Mouse (Mus musculus): ENCODE measurements around the gene Ell2.

Ell2 gene

GRCm38 (mm10) chr13:75807969-75808368 lies 101.4 kb downstream of the Ell2 start:
- in situ Hi-C loops (cut with MseI, MboI): loop anchor here in 1 of 2 experiments (10.0 kb wide), 1 partner anchor 67 kb away; no protein-coding TSS in a partner anchor

GRCm38 (mm10) chr13:75809957-75810356 lies 103.4 kb downstream of the Ell2 start:
- in situ Hi-C loops (cut with MseI, MboI): loop anchor here in 1 of 2 experiments (10.0 kb wide), 1 partner anchor 65 kb away; no protein-coding TSS in a partner anchor

- in situ Hi-C loops (cut with MseI, MboI): no loop called here
Observed at GRCm38 (mm10) chr13:75817183-75817582, 110.6 kb downstream of the Ell2 start.

GRCm38 (mm10) chr13:75818486-75818885 lies 111.9 kb downstream of the Ell2 start:
- in situ Hi-C loops (cut with MseI, MboI): no loop called here

- in situ Hi-C loops (cut with MseI, MboI): no loop called here
Observed at GRCm38 (mm10) chr13:75818945-75819706, 112.6 kb downstream of the Ell2 start.

GRCm38 (mm10) chr13:75819898-75820297 lies 113.3 kb downstream of the Ell2 start:
- in situ Hi-C loops (cut with MseI, MboI): no loop called here
